Mouse (Mus musculus) cerebellum, adult 2 months (tissue): ENCODE data around the gene Spag7.

Experiments used
- CTCF ChIP-seq: fragments of 200-500 bp; IDR thresholded peaks from 2 replicates; pipeline ENCODE4 v1.5.1; 2011; ENCODE audit warnings: low read depth, mild to moderate bottlenecking, control low read depth, low read length, moderate library complexity, borderline replicate concordance; ENCODE audit not compliant: insufficient read depth
- POLR2A ChIP-seq: fragments of 200-500 bp; IDR thresholded peaks from 2 replicates; pipeline ENCODE4 v1.6.1; 2011; ENCODE audit warnings: low read length, control low read depth, borderline replicate concordance; ENCODE audit not compliant: insufficient read depth

DNA sequence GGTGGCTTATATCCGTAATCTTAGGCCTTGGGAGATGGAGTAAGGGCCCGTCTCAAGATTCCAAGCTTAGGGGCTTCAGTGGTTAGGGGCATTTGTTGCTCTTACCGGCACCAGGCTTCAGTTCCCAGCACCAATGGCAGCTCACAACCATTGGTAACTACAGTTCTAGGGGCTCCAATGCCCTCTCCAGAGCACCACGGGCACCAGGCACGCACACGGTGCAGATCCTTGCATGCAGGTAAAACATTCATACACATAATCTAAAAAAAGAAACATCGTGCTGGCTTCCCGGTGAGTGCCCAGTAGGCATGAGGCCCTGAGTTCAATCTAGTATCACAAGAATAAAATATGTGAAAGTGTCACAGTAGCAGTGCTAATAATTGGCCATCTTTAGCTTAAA, 6.1 kb downstream of the Spag7 start:
- TF ChIP-seq POLR2A: no peak
- no peak for TF ChIP-seq CTCF
